Mouse (Mus musculus): ENCODE data around the gene Arpp21. TPM values are rescaled to one million over a fixed set of nuclear protein-coding genes. Genes with fewer than 3 reads are reported as not detected.

The Arpp21 gene
- polyA plus RNA-seq, 1 experiment: 0.58 TPM

GRCm38 (mm10) chr9:112178438-112178837 is 57.3 kb downstream of the Arpp21 start:
- Histone ChIP-seq H3K4me1 (ENCODE audit: control insufficient read depth, insufficient read depth, low read length) (no peaks in the 10 kb centered on the region), H3K27ac (ENCODE audit: control insufficient read depth, insufficient read depth, low read depth, low read length) (no peak overlapping the region)
- TF ChIP-seq CTCF (IDR thresholded peaks at IDR 0.05; ENCODE audit: control insufficient read depth, insufficient read depth, insufficient replicate concordance, low read depth, low read length): no peak
- no peak for TF ChIP-seq POLR2A (IDR thresholded peaks at IDR 0.05; ENCODE audit: control insufficient read depth, low read depth, low read length)

DNA sequence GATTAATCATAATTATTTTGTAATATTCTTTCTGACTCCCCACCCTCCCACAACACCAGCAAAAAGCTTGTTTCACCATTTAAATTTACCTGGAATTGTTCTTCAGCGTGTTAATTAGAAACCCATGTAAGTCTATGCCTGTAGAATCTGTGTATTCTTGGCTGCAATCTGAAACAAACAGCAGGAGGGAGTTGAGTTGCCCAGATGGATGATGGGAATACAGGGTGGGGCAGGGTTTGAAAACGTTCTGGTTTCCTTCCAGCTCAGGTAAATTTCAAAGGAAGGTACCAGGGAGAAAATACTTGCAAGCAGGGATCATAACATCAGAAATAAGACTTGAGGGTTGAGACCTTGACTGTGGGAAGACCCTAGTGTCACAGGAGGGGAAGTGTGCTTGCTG is 58.2 kb downstream of the Arpp21 start:
- Histone ChIP-seq H3K4me3 (ENCODE audit: control insufficient read depth, low read depth, low read length) (no peak overlapping the region), H3K27me3 (ENCODE audit: control insufficient read depth, insufficient read depth, low read length) (no peaks in the 10 kb centered on the region), H3K27ac (ENCODE audit: control insufficient read depth, insufficient read depth, low read depth, low read length) (no peak overlapping the region), H3K4me1 (ENCODE audit: control insufficient read depth, insufficient read depth, low read length) (no peaks in the 10 kb centered on the region), H3K36me3 (ENCODE audit: control insufficient read depth, insufficient read depth, low read length) (no peaks in the 10 kb centered on the region)
- no peak for TF ChIP-seq POLR2A (IDR thresholded peaks at IDR 0.05; ENCODE audit: control insufficient read depth, low read depth, low read length)
- no peak for TF ChIP-seq CTCF (IDR thresholded peaks at IDR 0.05; ENCODE audit: control insufficient read depth, insufficient read depth, insufficient replicate concordance, low read depth, low read length)

More at GRCm38 (mm10) chr9:112178438-112178837, 57.3 kb downstream of the Arpp21 start:
- no peaks in the 10 kb centered on the region for H3K27me3 ChIP-seq (ENCODE audit: control insufficient read depth, insufficient read depth, low read length)
- H3K4me3 ChIP-seq (ENCODE audit: control insufficient read depth, low read depth, low read length): no peak overlapping the region
- no peaks in the 10 kb centered on the region for H3K36me3 ChIP-seq (ENCODE audit: control insufficient read depth, insufficient read depth, low read length)

DNA sequence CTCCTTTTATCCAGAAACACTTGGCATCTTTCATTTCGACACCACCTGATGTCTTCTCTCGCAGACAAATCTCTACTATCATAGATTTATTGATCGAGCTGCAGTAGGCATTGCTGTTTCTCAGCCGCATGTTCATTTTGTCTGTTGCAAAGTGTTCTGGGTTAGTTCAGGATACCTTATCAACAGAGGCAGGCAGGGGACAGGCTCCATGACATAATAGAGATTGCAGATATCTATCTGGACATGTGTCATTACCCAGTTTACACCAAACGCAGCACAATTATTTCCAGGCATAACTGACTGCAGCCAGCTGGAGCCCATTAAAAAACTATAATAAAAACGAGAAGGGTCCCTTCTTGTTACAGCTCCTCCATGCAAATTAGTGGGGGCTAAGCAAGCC is 59.4 kb downstream of the Arpp21 start:
- H3K4me3 ChIP-seq (ENCODE audit: control insufficient read depth, low read depth, low read length): no peak overlapping the region
- H3K4me1 ChIP-seq (ENCODE audit: control insufficient read depth, insufficient read depth, low read length): no peaks in the 10 kb centered on the region
- TF ChIP-seq CTCF (IDR thresholded peaks at IDR 0.05; ENCODE audit: control insufficient read depth, insufficient read depth, insufficient replicate concordance, low read depth, low read length): no peak
- TF ChIP-seq POLR2A (IDR thresholded peaks at IDR 0.05; ENCODE audit: control insufficient read depth, low read depth, low read length): no peak
- H3K27ac ChIP-seq (ENCODE audit: control insufficient read depth, insufficient read depth, low read depth, low read length): no peak overlapping the region
- H3K36me3 ChIP-seq (ENCODE audit: control insufficient read depth, insufficient read depth, low read length): no peaks in the 10 kb centered on the region
- no peaks in the 10 kb centered on the region for H3K27me3 ChIP-seq (ENCODE audit: control insufficient read depth, insufficient read depth, low read length)

GRCm38 (mm10) chr9:112174407-112175357 is 61.1 kb downstream of the Arpp21 start:
- no peaks in the 10 kb centered on the region for H3K4me1 ChIP-seq (ENCODE audit: control insufficient read depth, insufficient read depth, low read length)
- no peak overlapping the region for H3K27ac ChIP-seq (ENCODE audit: control insufficient read depth, insufficient read depth, low read depth, low read length)
- H3K4me3 ChIP-seq (ENCODE audit: control insufficient read depth, low read depth, low read length): no peak overlapping the region
- no peaks in the 10 kb centered on the region for H3K36me3 ChIP-seq (ENCODE audit: control insufficient read depth, insufficient read depth, low read length)
- TF ChIP-seq POLR2A (IDR thresholded peaks at IDR 0.05; ENCODE audit: control insufficient read depth, low read depth, low read length) (no peak), CTCF (IDR thresholded peaks at IDR 0.05; ENCODE audit: control insufficient read depth, insufficient read depth, insufficient replicate concordance, low read depth, low read length) (no peak)
- no peaks in the 10 kb centered on the region for H3K27me3 ChIP-seq (ENCODE audit: control insufficient read depth, insufficient read depth, low read length)

DNA sequence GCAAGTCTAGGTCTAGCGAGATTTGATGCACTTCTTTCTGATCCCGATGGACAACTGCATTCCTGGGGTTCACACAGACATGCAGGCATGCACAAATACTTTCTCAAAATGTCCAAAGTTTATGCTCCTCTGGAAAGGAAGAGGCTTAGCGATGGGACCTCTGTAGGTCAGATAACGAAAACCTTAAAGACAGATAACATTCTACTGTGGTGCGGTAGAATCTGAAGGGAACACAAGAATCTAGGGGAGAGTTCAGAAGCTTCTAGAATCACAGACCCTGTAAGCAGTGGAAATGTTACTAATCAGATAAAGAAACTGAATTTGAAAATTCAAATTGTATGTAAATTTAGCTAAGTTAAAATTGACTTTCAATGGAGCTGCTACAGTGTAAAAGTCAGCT is 62.0 kb downstream of the Arpp21 start:
- TF ChIP-seq POLR2A (IDR thresholded peaks at IDR 0.05; ENCODE audit: control insufficient read depth, low read depth, low read length) (no peak), CTCF (IDR thresholded peaks at IDR 0.05; ENCODE audit: control insufficient read depth, insufficient read depth, insufficient replicate concordance, low read depth, low read length) (no peak)
- no peaks in the 10 kb centered on the region for H3K4me1 ChIP-seq (ENCODE audit: control insufficient read depth, insufficient read depth, low read length)
- no peaks in the 10 kb centered on the region for H3K27me3 ChIP-seq (ENCODE audit: control insufficient read depth, insufficient read depth, low read length)
- no peaks in the 10 kb centered on the region for H3K36me3 ChIP-seq (ENCODE audit: control insufficient read depth, insufficient read depth, low read length)
- no peak overlapping the region for H3K4me3 ChIP-seq (ENCODE audit: control insufficient read depth, low read depth, low read length)
- H3K27ac ChIP-seq (ENCODE audit: control insufficient read depth, insufficient read depth, low read depth, low read length): no peak overlapping the region

DNA sequence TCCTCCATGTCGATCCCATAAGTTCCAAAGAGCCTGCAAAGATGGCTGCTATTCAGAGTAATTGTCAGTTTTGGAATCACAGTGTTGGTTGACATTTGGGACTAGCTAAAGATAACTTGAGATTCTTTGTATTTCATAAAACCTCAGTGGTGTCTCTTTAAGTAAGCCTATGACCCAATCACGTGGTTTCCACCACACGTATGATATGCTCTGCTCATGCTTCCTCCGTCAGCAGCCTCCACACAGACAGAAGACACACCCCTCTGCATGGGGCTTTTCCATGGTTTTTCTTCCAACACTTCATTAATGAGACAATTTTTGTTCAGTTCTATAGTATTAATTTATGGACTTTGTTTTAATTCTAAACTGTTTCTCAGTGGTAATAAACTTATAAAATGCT is 71.1 kb downstream of the Arpp21 start:
- Histone ChIP-seq H3K27ac (ENCODE audit: control insufficient read depth, insufficient read depth, low read depth, low read length) (no peak overlapping the region), H3K27me3 (ENCODE audit: control insufficient read depth, insufficient read depth, low read length) (no peaks in the 10 kb centered on the region), H3K36me3 (ENCODE audit: control insufficient read depth, insufficient read depth, low read length) (no peaks in the 10 kb centered on the region), H3K4me1 (ENCODE audit: control insufficient read depth, insufficient read depth, low read length) (no peaks in the 10 kb centered on the region), H3K4me3 (ENCODE audit: control insufficient read depth, low read depth, low read length) (no peak overlapping the region)
- TF ChIP-seq CTCF (IDR thresholded peaks at IDR 0.05; ENCODE audit: control insufficient read depth, insufficient read depth, insufficient replicate concordance, low read depth, low read length): no peak
- no peak for TF ChIP-seq POLR2A (IDR thresholded peaks at IDR 0.05; ENCODE audit: control insufficient read depth, low read depth, low read length)

DNA sequence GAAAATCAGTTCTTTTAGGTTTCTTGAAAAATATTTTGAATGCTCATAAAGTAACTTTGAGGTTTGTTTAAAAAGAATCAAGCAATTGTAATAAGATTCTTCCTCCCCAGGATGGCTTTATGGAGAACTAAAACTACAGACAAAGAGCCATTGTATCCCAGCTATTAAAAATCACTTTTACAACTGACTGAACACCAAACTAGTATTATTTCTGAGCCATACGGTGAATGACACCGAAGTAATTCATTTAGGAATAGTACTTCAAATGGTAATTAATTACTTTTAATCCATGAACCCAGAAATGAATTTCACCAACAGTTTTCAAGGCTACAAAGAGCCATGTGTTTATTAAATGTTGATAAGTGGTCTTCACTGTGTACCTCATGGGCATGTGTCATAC is 74.8 kb downstream of the Arpp21 start:
- Histone ChIP-seq H3K4me3 (ENCODE audit: control insufficient read depth, low read depth, low read length) (no peak overlapping the region), H3K36me3 (ENCODE audit: control insufficient read depth, insufficient read depth, low read length) (no peaks in the 10 kb centered on the region), H3K27ac (ENCODE audit: control insufficient read depth, insufficient read depth, low read depth, low read length) (no peak overlapping the region), H3K4me1 (ENCODE audit: control insufficient read depth, insufficient read depth, low read length) (no peaks in the 10 kb centered on the region), H3K27me3 (ENCODE audit: control insufficient read depth, insufficient read depth, low read length) (no peaks in the 10 kb centered on the region)
- no peak for TF ChIP-seq POLR2A (IDR thresholded peaks at IDR 0.05; ENCODE audit: control insufficient read depth, low read depth, low read length)
- no peak for TF ChIP-seq CTCF (IDR thresholded peaks at IDR 0.05; ENCODE audit: control insufficient read depth, insufficient read depth, insufficient replicate concordance, low read depth, low read length)

Measured in testis, adult 2 months (tissue).